Mouse (Mus musculus): ENCODE results near the gene AC124502.3. TPM values are rescaled to one million over a fixed set of nuclear protein-coding genes. Genes with fewer than 3 reads are reported as not detected.
A peak's percentile ranks its signal among the peaks of the same experiment; 100 is the strongest.

Gene AC124502.3
- polyA plus RNA-seq, 1 experiment from 2014 or later: 1.3 TPM

- no peaks in the 10 kb centered on the region for H3K9me3 ChIP-seq (replicated peaks; ENCODE audit: low read length)
- no peaks in the 10 kb centered on the region for H3K27me3 ChIP-seq (ENCODE audit: insufficient read depth, low read length)
- DNase-seq (ENCODE audit: low spot score) (no peak), ATAC-seq (replicated peaks; ENCODE audit: low FRiP score, low read depth) (no peak)
- H3K9ac ChIP-seq (ENCODE audit: low read depth, low read length): no peak overlapping the region
- H3K27ac ChIP-seq: no peak overlapping the region
- peaks cover 7% of the 10 kb centered on the region; the same call in 1 of the 2 replicates for H3K4me1 ChIP-seq (replicated peaks; ENCODE audit: insufficient read depth, low read length)
- WGBS: 53% methylated on average over 8 of the region's 8 CpGs
- no peak overlapping the region for H3K4me2 ChIP-seq (ENCODE audit: low read length)
- no peak for TF ChIP-seq CTCF (IDR thresholded peaks at IDR 0.05; ENCODE audit: low read depth)
- H3K4me3 ChIP-seq (replicated peaks; ENCODE audit: low read depth, low read length): no peak overlapping the region
- no peaks in the 10 kb centered on the region for H3K36me3 ChIP-seq (ENCODE audit: insufficient read depth, low read length)
Measured at GRCm38 (mm10) chr19:5013138-5013537, 25.6 kb upstream of the AC124502.3 start.

- Histone ChIP-seq H3K27me3 (ENCODE audit: insufficient read depth, low read length) (no peaks in the 10 kb centered on the region), H3K4me1 (replicated peaks; ENCODE audit: insufficient read depth, low read length) (peaks cover 7% of the 10 kb centered on the region; the same call in 1 of the 2 replicates), H3K36me3 (ENCODE audit: insufficient read depth, low read length) (no peaks in the 10 kb centered on the region), H3K9ac (ENCODE audit: low read depth, low read length) (no peak overlapping the region), H3K27ac (no peak overlapping the region), H3K4me3 (replicated peaks; ENCODE audit: low read depth, low read length) (no peak overlapping the region), H3K4me2 (ENCODE audit: low read length) (no peak overlapping the region), H3K9me3 (replicated peaks; ENCODE audit: low read length) (no peaks in the 10 kb centered on the region)
- ATAC-seq (replicated peaks; ENCODE audit: low FRiP score, low read depth) (no peak), DNase-seq (ENCODE audit: low spot score) (peak; percentile 81)
- 14% methylated on average over 8 of the region's 8 CpGs for WGBS
- peak; percentile 73 for TF ChIP-seq CTCF (IDR thresholded peaks at IDR 0.05; ENCODE audit: low read depth)
Measured at GRCm38 (mm10) chr19:5014961-5015398, 23.7 kb upstream of the AC124502.3 start.

DNA sequence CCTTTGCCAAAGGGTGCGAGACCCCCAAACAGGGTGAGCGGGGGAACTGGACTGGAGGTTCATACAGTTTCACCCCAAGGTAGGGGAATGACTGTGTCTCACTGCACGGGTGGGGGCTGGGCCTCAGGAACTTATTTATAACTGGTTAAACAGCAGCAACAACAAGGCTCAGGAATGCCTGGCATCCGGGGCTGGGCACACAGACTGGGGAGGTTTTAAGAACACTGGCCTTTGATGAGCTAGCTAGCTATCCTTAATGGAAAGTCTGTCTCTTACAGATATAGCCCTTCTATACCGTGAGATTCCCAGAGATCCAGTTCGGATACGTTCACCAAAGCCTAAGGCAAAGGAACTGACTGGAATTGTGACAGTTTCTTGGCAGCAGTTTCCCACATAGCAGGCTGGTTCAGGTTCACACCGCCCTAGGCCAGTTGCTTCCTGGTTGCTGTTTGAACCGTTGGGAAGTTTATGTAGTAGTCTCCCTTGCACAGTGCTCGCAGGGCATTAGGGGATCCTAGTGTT is 22.4 kb upstream of the AC124502.3 start:
- ATAC-seq (replicated peaks; ENCODE audit: low FRiP score, low read depth) (peak; percentile 78; the same call in 1 of the 2 replicates), DNase-seq (ENCODE audit: low spot score) (peak; percentile 57)
- H3K9ac ChIP-seq (ENCODE audit: low read depth, low read length): no peak overlapping the region
- peak overlapping the region; percentile 36 for H3K4me2 ChIP-seq (ENCODE audit: low read length)
- peaks cover 7% of the 10 kb centered on the region; the same call in 1 of the 2 replicates for H3K4me1 ChIP-seq (replicated peaks; ENCODE audit: insufficient read depth, low read length)
- TF ChIP-seq CTCF (IDR thresholded peaks at IDR 0.05; ENCODE audit: low read depth): 0 out of 2 replicates have a peak, but pooled peaks have one; percentile 11
- no peaks in the 10 kb centered on the region for H3K27me3 ChIP-seq (ENCODE audit: insufficient read depth, low read length)
- H3K4me3 ChIP-seq (replicated peaks; ENCODE audit: low read depth, low read length): no peak overlapping the region
- H3K27ac ChIP-seq: peak overlapping the region; percentile 81
- H3K9me3 ChIP-seq (replicated peaks; ENCODE audit: low read length): no peaks in the 10 kb centered on the region
- H3K36me3 ChIP-seq (ENCODE audit: insufficient read depth, low read length): no peaks in the 10 kb centered on the region
- WGBS: 20% methylated on average over 10 of the region's 10 CpGs

DNA sequence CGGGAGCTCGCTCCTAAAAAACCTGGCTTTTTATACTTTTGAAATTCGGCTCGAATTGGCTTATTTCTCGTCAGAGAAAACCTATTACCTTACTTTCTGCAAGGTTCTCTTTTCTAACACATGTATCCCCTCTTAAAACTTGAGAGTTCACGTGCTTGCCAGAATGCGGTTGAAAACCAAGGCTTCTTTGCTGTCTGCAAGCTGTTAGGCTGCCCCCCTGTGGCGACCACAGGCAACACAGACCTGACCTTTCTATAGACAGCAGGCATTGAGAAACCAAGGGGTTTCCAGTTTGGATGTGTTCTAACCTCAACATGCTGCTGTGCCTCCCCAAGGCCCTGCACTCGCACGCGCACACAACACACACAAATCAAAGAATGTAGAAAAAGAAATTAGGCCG is 21.9 kb upstream of the AC124502.3 start:
- DNase-seq (ENCODE audit: low spot score): peak; percentile 83
- WGBS: 24% methylated on average over 12 of the region's 12 CpGs
- TF ChIP-seq CTCF (IDR thresholded peaks at IDR 0.05; ENCODE audit: low read depth): peak; percentile 75

DNA sequence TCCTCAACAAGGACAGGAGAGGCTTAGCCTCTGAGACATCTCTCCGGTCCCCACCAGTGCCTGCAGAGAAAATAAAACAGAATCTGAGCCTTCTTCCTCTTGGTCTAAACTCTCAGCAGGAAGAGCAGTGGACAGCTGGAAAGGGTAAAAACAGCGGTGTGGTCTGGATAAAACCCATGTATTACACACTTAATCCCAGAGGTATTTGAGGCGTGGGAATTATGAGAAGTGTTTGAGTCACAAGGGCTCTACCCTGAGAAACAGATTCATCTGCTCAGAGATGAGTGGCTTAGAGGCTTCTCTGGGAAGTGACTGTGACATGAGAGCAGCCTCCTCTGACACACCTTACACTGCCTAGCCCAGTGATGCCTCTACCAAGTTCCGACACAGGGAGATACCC is 21.1 kb upstream of the AC124502.3 start:
- no peaks in the 10 kb centered on the region for H3K9me3 ChIP-seq (replicated peaks; ENCODE audit: low read length)
- no peak overlapping the region for H3K4me2 ChIP-seq (ENCODE audit: low read length)
- H3K36me3 ChIP-seq (ENCODE audit: insufficient read depth, low read length): no peaks in the 10 kb centered on the region
- no peak overlapping the region for H3K27ac ChIP-seq
- H3K9ac ChIP-seq (ENCODE audit: low read depth, low read length): no peak overlapping the region
- no peak overlapping the region for H3K4me3 ChIP-seq (replicated peaks; ENCODE audit: low read depth, low read length)
- DNase-seq (ENCODE audit: low spot score): no peak
- 78% methylated on average over 4 of the region's 4 CpGs for WGBS
- peaks cover 7% of the 10 kb centered on the region; the same call in 1 of the 2 replicates for H3K4me1 ChIP-seq (replicated peaks; ENCODE audit: insufficient read depth, low read length)
- ATAC-seq (replicated peaks; ENCODE audit: low FRiP score, low read depth): no peak
- no peak for TF ChIP-seq CTCF (IDR thresholded peaks at IDR 0.05; ENCODE audit: low read depth)
- no peaks in the 10 kb centered on the region for H3K27me3 ChIP-seq (ENCODE audit: insufficient read depth, low read length)

More for the DNA sequence above, 21.9 kb upstream of the AC124502.3 start:
- H3K4me2 ChIP-seq (ENCODE audit: low read length): peak overlapping the region; percentile 36
- no peaks in the 10 kb centered on the region for H3K36me3 ChIP-seq (ENCODE audit: insufficient read depth, low read length)
- no peaks in the 10 kb centered on the region for H3K9me3 ChIP-seq (replicated peaks; ENCODE audit: low read length)
- no peak; the same call in 1 of the 2 replicates for ATAC-seq (replicated peaks; ENCODE audit: low FRiP score, low read depth)
- no peak overlapping the region for H3K9ac ChIP-seq (ENCODE audit: low read depth, low read length)
- peaks cover 7% of the 10 kb centered on the region; the same call in 1 of the 2 replicates for H3K4me1 ChIP-seq (replicated peaks; ENCODE audit: insufficient read depth, low read length)
- no peaks in the 10 kb centered on the region for H3K27me3 ChIP-seq (ENCODE audit: insufficient read depth, low read length)
- peak overlapping the region; percentile 81 for H3K27ac ChIP-seq
- H3K4me3 ChIP-seq (replicated peaks; ENCODE audit: low read depth, low read length): no peak overlapping the region

DNA sequence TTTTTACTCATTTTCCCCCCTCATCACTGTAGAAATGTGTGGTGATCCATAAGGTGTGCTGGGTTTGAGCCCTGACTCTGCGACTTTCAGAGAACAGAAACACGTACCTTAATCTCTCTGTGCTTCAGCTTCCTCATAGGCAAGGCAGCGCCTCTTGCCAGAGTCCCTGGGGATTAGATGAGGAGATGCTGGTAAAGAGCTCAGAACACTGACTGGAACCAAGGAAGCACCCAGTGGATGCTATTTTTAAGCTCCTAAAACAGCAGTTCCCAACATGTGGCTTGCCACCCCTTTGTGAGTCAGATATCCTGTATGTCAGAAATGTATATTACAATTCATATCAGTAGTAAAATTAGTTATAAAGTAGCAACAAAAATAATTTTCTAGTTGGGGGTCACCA is 20.5 kb upstream of the AC124502.3 start:
- WGBS: 86% methylated on average over 3 of the region's 3 CpGs
- no peaks in the 10 kb centered on the region for H3K27me3 ChIP-seq (ENCODE audit: insufficient read depth, low read length)
- no peak overlapping the region for H3K4me2 ChIP-seq (ENCODE audit: low read length)
- no peak overlapping the region for H3K9ac ChIP-seq (ENCODE audit: low read depth, low read length)
- H3K9me3 ChIP-seq (replicated peaks; ENCODE audit: low read length): no peaks in the 10 kb centered on the region
- no peak overlapping the region for H3K27ac ChIP-seq
- peaks cover 7% of the 10 kb centered on the region; the same call in 1 of the 2 replicates for H3K4me1 ChIP-seq (replicated peaks; ENCODE audit: insufficient read depth, low read length)
- DNase-seq (ENCODE audit: low spot score) (no peak), ATAC-seq (replicated peaks; ENCODE audit: low FRiP score, low read depth) (no peak)
- no peaks in the 10 kb centered on the region for H3K36me3 ChIP-seq (ENCODE audit: insufficient read depth, low read length)
- H3K4me3 ChIP-seq (replicated peaks; ENCODE audit: low read depth, low read length): no peak overlapping the region
- TF ChIP-seq CTCF (IDR thresholded peaks at IDR 0.05; ENCODE audit: low read depth): no peak

All from kidney, postnatal 0 days (tissue).